Mouse (Mus musculus) bone marrow, adult 2 months (tissue): ENCODE measurements around the gene Ric8b. TPM values are rescaled to one million over a fixed set of nuclear protein-coding genes. Genes with fewer than 3 reads are reported as not detected.

Source experiments
- H3K27ac ChIP-seq: fragments of 200-500 bp; 2 replicates; pipeline ENCODE4 v1.5.1; 2012; ENCODE audit warnings: low read depth, mild to moderate bottlenecking, control low read depth, inconsistent platforms, low read length; ENCODE audit not compliant: control insufficient read depth, poor library complexity, insufficient read depth
- H3K4me1 ChIP-seq: fragments of 200-500 bp; 2 replicates; pipeline ENCODE4 v1.6.1; 2011; ENCODE audit warnings: low read length; ENCODE audit not compliant: control insufficient read depth, insufficient read depth
- H3K4me3 ChIP-seq: fragments of 200-500 bp; replicated peaks from 2 replicates; pipeline ENCODE3; 2011; ENCODE audit warnings: mild to moderate bottlenecking, low read depth, low read length, control low read depth; ENCODE audit not compliant: control insufficient read depth
- CTCF ChIP-seq: fragments of 200-500 bp; IDR thresholded peaks from 2 replicates; pipeline ENCODE4 v1.5.1; 2011; ENCODE audit warnings: low read length, control low read depth; ENCODE audit not compliant: control insufficient read depth, insufficient read depth
- POLR2A ChIP-seq: fragments of 200-500 bp; IDR thresholded peaks from 2 replicates; pipeline ENCODE4 v1.6.1; 2011; ENCODE audit warnings: low read depth, mild to moderate bottlenecking, control low read depth, low read length, borderline replicate concordance; ENCODE audit not compliant: control insufficient read depth
- WGBS: fragments of 180-500 bp; shearing (Covaris S2); methylation state at CpG from one replicate; pipeline ENCODE4 v1.1.7; 2018; 5-methylcytosine and 5-hydroxymethylcytosine counted together
- polyA plus RNA-seq: library from polyadenylated mRNA; stranded (reverse); fragments of >200 nt; gene quantifications from 2 replicates; pipeline ENCODE4 v1.2.4, GENCODE M21; 2011; ENCODE audit warnings: low replicate concordance; ENCODE audit not compliant: missing spikeins, insufficient read depth, insufficient read length

Ric8b gene
- polyA plus RNA-seq, 1 experiment: 9.4 TPM

- Histone ChIP-seq H3K4me3 (no peak overlapping the region), H3K4me1 (no peaks in the 10 kb centered on the region), H3K27ac (no peak overlapping the region)
- no peak for TF ChIP-seq POLR2A
- no peak for TF ChIP-seq CTCF
- 12% methylated on average over 5 of the region's 5 CpGs for WGBS
These were observed 13.7 kb upstream of the Ric8b start for GRCm38 (mm10) chr10:84903742-84904141.

DNA sequence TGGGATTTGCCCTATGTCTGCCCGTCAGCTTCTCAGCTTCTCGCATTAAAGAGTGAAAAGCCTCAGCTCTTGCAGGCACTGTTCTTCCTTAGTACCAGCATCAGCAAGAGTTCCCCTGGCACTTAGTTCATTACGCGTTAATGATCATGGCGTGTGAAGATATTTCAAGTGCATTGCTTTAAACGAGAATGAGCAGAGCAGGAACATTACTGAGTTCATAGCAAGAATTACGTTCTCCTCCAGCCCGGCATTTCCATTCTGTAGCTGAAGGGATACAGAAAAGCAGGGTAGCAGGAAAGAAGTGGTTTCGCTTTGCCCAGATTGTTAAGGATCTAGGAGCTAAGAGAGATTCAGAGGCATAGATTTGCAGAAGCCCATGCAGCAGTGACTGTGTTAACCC is 10.5 kb upstream of the Ric8b start:
- 88% methylated on average over 9 of the region's 9 CpGs for WGBS
- Histone ChIP-seq H3K4me1 (no peaks in the 10 kb centered on the region), H3K4me3 (no peak overlapping the region), H3K27ac (no peak overlapping the region)
- TF ChIP-seq CTCF: no peak
- no peak for TF ChIP-seq POLR2A

GRCm38 (mm10) chr10:84908006-84908405 is 9.4 kb upstream of the Ric8b start:
- H3K4me3 ChIP-seq: no peak overlapping the region
- WGBS: 58% methylated on average over 3 of the region's 3 CpGs
- H3K27ac ChIP-seq: no peak overlapping the region
- TF ChIP-seq CTCF (no peak), POLR2A (no peak)
- no peaks in the 10 kb centered on the region for H3K4me1 ChIP-seq

- TF ChIP-seq POLR2A (no peak), CTCF (no peak)
- H3K4me3 ChIP-seq: no peak overlapping the region
- H3K27ac ChIP-seq: no peak overlapping the region
- 61% methylated on average over 3 of the region's 3 CpGs for WGBS
- H3K4me1 ChIP-seq: no peaks in the 10 kb centered on the region
These were observed 8.9 kb upstream of the Ric8b start for GRCm38 (mm10) chr10:84908471-84908870.

GRCm38 (mm10) chr10:84909021-84909801 is 8.2 kb upstream of the Ric8b start:
- 87% methylated on average over 17 of the region's 17 CpGs for WGBS
- Histone ChIP-seq H3K4me1 (no peaks in the 10 kb centered on the region), H3K4me3 (no peak overlapping the region), H3K27ac (no peak overlapping the region)
- TF ChIP-seq CTCF (no peak), POLR2A (no peak)

DNA sequence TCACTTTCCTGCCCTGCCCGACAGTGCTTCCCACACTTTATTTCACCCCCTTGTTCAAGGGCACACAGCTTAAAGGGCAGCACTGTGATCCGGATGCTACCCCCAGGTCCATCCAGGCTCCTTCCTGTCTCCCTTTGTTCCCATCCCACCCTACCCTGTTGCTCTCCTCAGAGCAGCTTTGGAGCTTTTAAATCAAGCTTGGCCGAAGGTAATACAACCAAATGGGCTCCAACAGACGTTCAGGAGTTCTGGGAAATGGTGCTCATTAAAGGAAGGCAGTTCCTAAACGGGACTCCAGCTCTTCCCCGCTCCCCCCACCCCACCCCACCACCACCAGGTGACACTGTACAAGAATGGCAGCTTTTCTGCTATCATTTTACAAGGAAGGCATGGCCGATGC is 7.2 kb upstream of the Ric8b start:
- 74% methylated on average over 7 of the region's 7 CpGs for WGBS
- Histone ChIP-seq H3K27ac (no peak overlapping the region), H3K4me1 (no peaks in the 10 kb centered on the region), H3K4me3 (no peak overlapping the region)
- TF ChIP-seq POLR2A (no peak), CTCF (no peak)

DNA sequence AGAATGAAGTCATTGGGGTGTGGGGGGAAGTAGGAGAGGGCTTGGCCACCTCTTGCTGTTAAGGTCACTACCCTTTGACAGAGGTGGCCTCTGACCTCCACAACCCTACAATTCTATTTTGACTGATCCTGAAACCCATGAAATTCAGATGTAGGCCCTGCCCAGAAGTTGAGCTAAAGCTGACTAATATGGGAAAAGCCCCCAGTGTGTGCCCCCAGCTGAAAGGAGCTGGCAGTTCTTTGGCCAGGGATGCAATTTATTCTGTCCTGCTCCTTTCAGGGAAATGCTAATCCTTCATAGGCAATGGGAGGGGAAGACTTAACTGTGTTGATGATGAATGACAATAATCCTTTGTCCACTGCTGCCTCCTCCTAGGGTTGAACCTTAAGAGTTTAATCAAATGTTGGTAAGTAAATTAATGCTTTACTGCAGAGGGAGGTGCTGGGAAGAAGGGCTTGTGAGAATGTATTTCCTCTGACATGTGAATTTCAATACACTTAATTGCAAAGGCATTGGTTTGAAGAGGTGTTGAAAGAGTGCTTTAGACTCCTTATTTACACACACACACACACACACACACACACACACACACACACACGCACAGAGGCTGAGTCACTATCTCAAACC is 6.5 kb upstream of the Ric8b start:
- no peak overlapping the region for H3K27ac ChIP-seq
- H3K4me3 ChIP-seq: no peak overlapping the region
- no peaks in the 10 kb centered on the region for H3K4me1 ChIP-seq
- no peak for TF ChIP-seq POLR2A
- no peak for TF ChIP-seq CTCF
- WGBS: 75% methylated on average over 1 of the region's 1 CpGs

DNA sequence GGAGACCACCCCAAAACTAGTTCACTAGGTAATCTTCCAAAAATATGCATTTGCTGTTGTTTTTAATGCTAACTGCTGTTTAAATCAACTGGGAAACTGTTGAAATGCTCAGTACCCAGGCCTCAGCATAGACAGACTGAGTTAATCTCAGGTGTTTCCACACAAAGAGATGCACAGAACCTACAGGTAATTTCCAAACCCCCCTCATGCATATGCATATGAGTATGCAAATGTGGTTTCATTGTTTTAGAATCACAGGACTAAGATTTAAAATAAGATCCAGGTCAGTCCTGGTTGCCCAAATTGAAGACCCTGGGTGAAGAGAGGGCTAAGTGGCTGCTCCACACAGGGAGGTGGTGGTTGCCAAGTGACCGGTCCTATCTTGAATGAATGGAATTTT is 4.3 kb upstream of the Ric8b start:
- Histone ChIP-seq H3K27ac (no peak overlapping the region), H3K4me1 (no peaks in the 10 kb centered on the region; the same call in 1 of the 2 replicates), H3K4me3 (no peak overlapping the region)
- WGBS: 81% methylated on average over 1 of the region's 1 CpGs
- TF ChIP-seq POLR2A: no peak
- no peak for TF ChIP-seq CTCF
